Comparison of ENCODE assay signal across 11 mouse cellular contexts in genomic region chr2:6378590-6379205, GRCm38 (mm10). TPM values are rescaled to one million over a fixed set of nuclear protein-coding genes. Genes with fewer than 3 reads are reported as not detected.
DNase-seq lines count a peak whose midpoint lies in the region; ATAC-seq lines count a peak whose summit lies in the region.
"Had no signal": no experiment of that assay in that cellular context is flagged by ENCODE, and none has a peak within 500 bp of the region (broad histone marks: within the 10 kb centered on the region; RNA-seq: fewer than 3 reads in every experiment).

No protein-coding gene starts in this region.

- WGBS in macrophage (ENCODE audit: missing documents): 27% methylated on average over 8 of the region's 8 CpGs

- H3K4me3 ChIP-seq in macrophage (ENCODE audit: inconsistent target): no peak overlapping the region
- H3K4me3 ChIP-seq: limb, embryonic 15.5 days; neural tube, embryonic 15.5 days had no signal

- peak; percentile 88 for ATAC-seq in granulocyte monocyte progenitor cell, adult 5-6 weeks (replicated peaks; ENCODE audit: poor library complexity, severe bottlenecking)

- H3K79me2 ChIP-seq in macrophage (ENCODE audit: inconsistent target): no peaks in the 10 kb centered on the region; the same call in 1 of the 2 replicates

- H3K36me3 ChIP-seq in macrophage (ENCODE audit: inconsistent target): no peaks in the 10 kb centered on the region
- H3K36me3 ChIP-seq: limb, embryonic 15.5 days; neural tube, embryonic 15.5 days had no signal

- DNase-seq in 3T3-L1 (ENCODE audit: low read depth, low spot score) (peak; percentile 89), A20 (ENCODE audit: low read depth, low spot score) (peak; percentile 78)
- no peak for DNase-seq in ovary, postnatal 10 days (ENCODE audit: low spot score)
- DNase-seq in layer of hippocampus, postnatal 36 days: no peak
- DNase-seq in kidney, postnatal 36 days: no peak
- DNase-seq: adrenal gland, adult 8-10 months; kidney, adult 9 months had no signal

- H3K27ac ChIP-seq in macrophage: peak overlapping the region; percentile 36
- H3K27ac ChIP-seq: limb, embryonic 15.5 days; neural tube, embryonic 15.5 days had no signal

RNA-seq across cellular contexts. Expression of gene Usp6nl, which starts 56.2 kb away (rescaled TPM):
- total RNA-seq in granulocyte monocyte progenitor cell, adult 5-6 weeks (2014; fragmentation: Nextera tagmentation): 8.3 and 15.5 TPM in 2 replicates
- 9.7 and 10.4 TPM in 2 replicates for total RNA-seq in granulocyte monocyte progenitor cell, adult 5-6 weeks (2017)
- total RNA-seq in macrophage (2018; cell fraction: chromatin; rRNA removed): 10 to 100 TPM in 18 of 26 experiments, 1 to 10 TPM in 8; 4.6 to 31.8 (median 11.9) TPM
- total RNA-seq in macrophage (2018; cell fraction: cytosol; rRNA removed): 1 to 10 TPM; 3.9 to 9.8 (median 5.3) TPM
- total RNA-seq in macrophage (2018; cell fraction: nucleus; rRNA removed): 10 to 100 TPM in 12 of 26 experiments, 1 to 10 TPM in 14; 4.4 to 32.4 (median 9.6) TPM
- polyA plus RNA-seq in macrophage (2018): 3.8 to 5.3 TPM (median 4.8 TPM) in 3 replicates
- 10 to 100 TPM; 13.0 to 16.7 TPM for total RNA-seq in layer of hippocampus, postnatal 36 days (2021)

Comparison
In these comparisons a context has a peak if more than half of its experiments do, and no peak if none do; other contexts are left out.
1. DNase-seq: peak in 3T3-L1 (single experiment) and A20 (single experiment); none in ovary, postnatal 10 days (single experiment), layer of hippocampus, postnatal 36 days (0 of 2) and kidney, postnatal 36 days (0 of 2).